In genomic region chr15:36966466-36966865, GRCm38 (mm10) we compare ENCODE assay signal across 8 mouse cellular contexts. TPM values are rescaled to one million over a fixed set of nuclear protein-coding genes. Genes with fewer than 3 reads are reported as not detected.
A peak's percentile ranks its signal among the peaks of the same experiment; 100 is the strongest.
DNase-seq lines count a peak whose midpoint lies in the region; ATAC-seq lines count a peak whose summit lies in the region.

No protein-coding gene starts in this region.

- ATAC-seq in heart, embryonic 11.5 days (replicated peaks; ENCODE audit: insufficient number of reproducible peaks, low FRiP score, low TSS enrichment), result no peak
- no peak for ATAC-seq in hindbrain, embryonic 12.5 days (ENCODE audit: low FRiP score)
- no peak for ATAC-seq in intestine, embryonic 16.5 days

- no peak overlapping the region for H3K27ac ChIP-seq in heart, embryonic 11.5 days (ENCODE audit: low read depth, low read length)
- H3K27ac ChIP-seq in hindbrain, embryonic 12.5 days, result peak overlapping the region; percentile 91
- H3K27ac ChIP-seq in intestine, embryonic 16.5 days (ENCODE audit: low read length), result no peak overlapping the region

- no peaks in the 10 kb centered on the region for H3K27me3 ChIP-seq in heart, embryonic 11.5 days (ENCODE audit: control insufficient read depth, insufficient read depth, low read length)
- no peaks in the 10 kb centered on the region for H3K27me3 ChIP-seq in hindbrain, embryonic 12.5 days
- no peaks in the 10 kb centered on the region for H3K27me3 ChIP-seq in intestine, embryonic 16.5 days (replicated peaks; ENCODE audit: control insufficient read depth, insufficient read depth, low read length)

- H3K4me3 ChIP-seq in heart, embryonic 11.5 days (ENCODE audit: low read depth, low read length), result no peak overlapping the region
- no peak overlapping the region for H3K4me3 ChIP-seq in hindbrain, embryonic 12.5 days
- H3K4me3 ChIP-seq in intestine, embryonic 16.5 days (ENCODE audit: low read length), result no peak overlapping the region

- H3K4me2 ChIP-seq in heart, embryonic 11.5 days, result no peak overlapping the region
- H3K4me2 ChIP-seq in hindbrain, embryonic 12.5 days (replicated peaks), result peak overlapping the region; percentile 60; the same call in 1 of the 2 replicates
- H3K4me2 ChIP-seq in intestine, embryonic 16.5 days (ENCODE audit: low read depth, low read length), result no peak overlapping the region

- WGBS in heart, embryonic 11.5 days (ENCODE audit: insufficient replicate concordance), result 84% methylated on average over 2 of the region's 2 CpGs
- WGBS in hindbrain, embryonic 12.5 days, result 82% methylated on average over 2 of the region's 2 CpGs
- 64% methylated on average over 2 of the region's 2 CpGs for WGBS in intestine, embryonic 16.5 days

- DNase-seq in heart, adult 18-20 months, result peak; percentile 47 to 48
- peak; percentile 48 for DNase-seq in urinary bladder, postnatal 14 days (ENCODE audit: low spot score)
- DNase-seq in urinary bladder, adult 2 months (ENCODE audit: low spot score), result no peak
- DNase-seq in spleen, postnatal 14 days (ENCODE audit: low spot score in 2 of 2), result no peak
- DNase-seq in right cerebral cortex, postnatal 36 days (ENCODE audit: low spot score in 2 of 2), result no peak

- no peak overlapping the region for H3K9ac ChIP-seq in heart, embryonic 11.5 days (ENCODE audit: low read depth, low read length)
- no peak overlapping the region for H3K9ac ChIP-seq in hindbrain, embryonic 12.5 days
- no peak overlapping the region for H3K9ac ChIP-seq in intestine, embryonic 16.5 days (ENCODE audit: low read depth, low read length)

- no peaks in the 10 kb centered on the region for H3K36me3 ChIP-seq in heart, embryonic 11.5 days (ENCODE audit: control insufficient read depth, insufficient read depth, low read length)
- no peaks in the 10 kb centered on the region for H3K36me3 ChIP-seq in hindbrain, embryonic 12.5 days
- H3K36me3 ChIP-seq in intestine, embryonic 16.5 days (ENCODE audit: control insufficient read depth, insufficient read depth, low read length), result no peaks in the 10 kb centered on the region

- H3K4me1 ChIP-seq in heart, embryonic 11.5 days (ENCODE audit: control insufficient read depth, insufficient read depth, low read length), result peaks cover 17% of the 10 kb centered on the region
- H3K4me1 ChIP-seq in hindbrain, embryonic 12.5 days, result peaks cover 28% of the 10 kb centered on the region
- H3K4me1 ChIP-seq in intestine, embryonic 16.5 days (ENCODE audit: control insufficient read depth, insufficient read depth, low read length), result peaks cover 13% of the 10 kb centered on the region

- no peaks in the 10 kb centered on the region for H3K9me3 ChIP-seq in heart, embryonic 11.5 days (replicated peaks; ENCODE audit: control insufficient read depth, low read length)
- H3K9me3 ChIP-seq in hindbrain, embryonic 12.5 days (replicated peaks), result no peaks in the 10 kb centered on the region; the same call in 1 of the 2 replicates
- no peaks in the 10 kb centered on the region for H3K9me3 ChIP-seq in intestine, embryonic 16.5 days (ENCODE audit: control insufficient read depth, low read length)

RNA-seq across cellular contexts. Expression of gene Zfp706, which starts 41.1 kb away (rescaled TPM):
- 100 to 1,000 TPM; 196 to 224 TPM for total RNA-seq in heart, adult 18-20 months (2021)
- polyA plus RNA-seq in heart, embryonic 11.5 days (2014; fragmentation: Nextera tagmentation; extraction: Ambion mirVana), result 421 and 423 TPM in 2 replicates
- 97.1 and 100 TPM in 2 replicates for polyA plus RNA-seq in urinary bladder, adult 2 months (2012; rRNA removed)
- 417 and 440 TPM in 2 replicates for polyA plus RNA-seq in hindbrain, embryonic 12.5 days (2016; fragmentation: Nextera tagmentation; extraction: Ambion mirVana)
- polyA plus RNA-seq in intestine, embryonic 16.5 days (2015; fragmentation: Nextera tagmentation; extraction: Ambion mirVana), result 613 and 620 TPM in 2 replicates

Comparison
In these comparisons a context has a peak if more than half of its experiments do, and no peak if none do; other contexts are left out.
1. DNase-seq: peak in heart, adult 18-20 months (2 of 2) and urinary bladder, postnatal 14 days (single experiment); none in urinary bladder, adult 2 months (single experiment), spleen, postnatal 14 days (0 of 2) and right cerebral cortex, postnatal 36 days (0 of 2).